Mouse (Mus musculus) fat pad, adult 2 months (tissue): Measurements from ENCODE around the gene Gm4064.
"Not testable (repeated sequence)": the region's sequence is repeated elsewhere in the genome, so short reads cannot be mapped to it uniquely, and the experiment has no call there.

Experiments
- DNase-seq: peaks from one replicate; pipeline ENCODE4 v3.0.0-alpha.2; 2011; ENCODE audit warnings: low read depth, low spot score; ENCODE audit errors: extremely low read depth

The Gm4064 gene

DNA sequence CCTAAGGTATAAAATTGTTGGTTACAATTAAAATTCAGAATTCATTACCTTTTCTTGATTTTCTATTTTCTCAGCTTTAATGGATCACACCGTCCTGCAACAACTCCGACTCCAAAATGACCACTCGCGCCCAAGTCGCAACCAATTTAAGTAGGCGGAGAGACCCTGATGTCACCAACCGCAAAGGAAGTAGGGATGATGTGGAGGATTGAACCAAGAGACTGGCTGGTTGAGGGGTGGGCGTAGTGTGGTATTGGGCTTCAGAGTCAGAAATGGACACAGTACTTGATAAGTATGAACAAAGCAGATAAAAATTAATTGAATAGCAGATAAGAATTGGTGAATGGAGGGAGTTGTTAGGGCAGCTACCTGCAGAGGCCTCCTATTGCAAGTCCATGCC lies at the start of gene Gm4064:
Gene Gm4064, minus strand, starts transcription at position 101 of the 400 bp plus-strand sequence.
- DNase-seq, result not testable (repeated sequence)

DNA sequence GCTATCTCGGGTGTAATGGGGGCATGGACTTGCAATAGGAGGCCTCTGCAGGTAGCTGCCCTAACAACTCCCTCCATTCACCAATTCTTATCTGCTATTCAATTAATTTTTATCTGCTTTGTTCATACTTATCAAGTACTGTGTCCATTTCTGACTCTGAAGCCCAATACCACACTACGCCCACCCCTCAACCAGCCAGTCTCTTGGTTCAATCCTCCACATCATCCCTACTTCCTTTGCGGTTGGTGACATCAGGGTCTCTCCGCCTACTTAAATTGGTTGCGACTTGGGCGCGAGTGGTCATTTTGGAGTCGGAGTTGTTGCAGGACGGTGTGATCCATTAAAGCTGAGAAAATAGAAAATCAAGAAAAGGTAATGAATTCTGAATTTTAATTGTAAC lies 34.4 kb upstream of the Gm4064 start, which contains the start of the genes Rbmy and Gm10256:
Gene Rbmy, plus strand, starts transcription at position 301 of the 400 bp plus-strand sequence.
Gene Gm10256, plus strand, starts transcription at position 320 of the 400 bp plus-strand sequence.
- DNase-seq, result not testable (repeated sequence)
